Mouse (Mus musculus) embryonic fibroblast, embryonic 13.5 days (primary cell): Measurements from ENCODE around the gene Zfp282.

Experiments used
- CTCF ChIP-seq: IDR thresholded peaks from 2 replicates; pipeline ENCODE4 v1.5.1; 2011; ENCODE audit warnings: mild to moderate bottlenecking, control low read depth, low read length, moderate library complexity, borderline replicate concordance; ENCODE audit not compliant: insufficient read depth
- POLR2A ChIP-seq: IDR thresholded peaks from 2 replicates; pipeline ENCODE4 v1.6.1; 2011; ENCODE audit warnings: low read depth, mild to moderate bottlenecking, control low read depth, low read length, moderate library complexity

DNA sequence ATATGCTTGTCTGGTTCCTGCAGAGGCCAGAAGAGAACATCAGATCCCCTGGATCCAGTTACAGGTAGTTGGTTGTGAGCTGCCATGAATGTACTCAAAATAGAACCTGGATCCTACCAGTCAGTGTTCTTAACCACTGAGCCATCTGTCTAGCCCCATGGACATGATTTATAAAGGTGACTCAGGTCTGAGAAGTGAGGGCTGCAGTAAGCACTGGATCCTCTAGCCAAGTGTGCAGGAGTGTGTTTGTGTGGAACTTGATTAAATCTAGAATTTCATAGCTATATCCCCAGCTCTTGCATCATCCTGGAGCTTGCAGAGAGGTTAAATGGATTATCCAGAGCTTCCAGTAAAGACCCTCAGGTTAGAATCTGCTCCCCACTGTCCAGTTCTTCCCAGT, 80.8 kb downstream of the Zfp282 start:
- TF ChIP-seq POLR2A (no peak), CTCF (no peak)
